Mouse (Mus musculus): ENCODE data around the gene Zfp512b.

Gene Zfp512b

DNA sequence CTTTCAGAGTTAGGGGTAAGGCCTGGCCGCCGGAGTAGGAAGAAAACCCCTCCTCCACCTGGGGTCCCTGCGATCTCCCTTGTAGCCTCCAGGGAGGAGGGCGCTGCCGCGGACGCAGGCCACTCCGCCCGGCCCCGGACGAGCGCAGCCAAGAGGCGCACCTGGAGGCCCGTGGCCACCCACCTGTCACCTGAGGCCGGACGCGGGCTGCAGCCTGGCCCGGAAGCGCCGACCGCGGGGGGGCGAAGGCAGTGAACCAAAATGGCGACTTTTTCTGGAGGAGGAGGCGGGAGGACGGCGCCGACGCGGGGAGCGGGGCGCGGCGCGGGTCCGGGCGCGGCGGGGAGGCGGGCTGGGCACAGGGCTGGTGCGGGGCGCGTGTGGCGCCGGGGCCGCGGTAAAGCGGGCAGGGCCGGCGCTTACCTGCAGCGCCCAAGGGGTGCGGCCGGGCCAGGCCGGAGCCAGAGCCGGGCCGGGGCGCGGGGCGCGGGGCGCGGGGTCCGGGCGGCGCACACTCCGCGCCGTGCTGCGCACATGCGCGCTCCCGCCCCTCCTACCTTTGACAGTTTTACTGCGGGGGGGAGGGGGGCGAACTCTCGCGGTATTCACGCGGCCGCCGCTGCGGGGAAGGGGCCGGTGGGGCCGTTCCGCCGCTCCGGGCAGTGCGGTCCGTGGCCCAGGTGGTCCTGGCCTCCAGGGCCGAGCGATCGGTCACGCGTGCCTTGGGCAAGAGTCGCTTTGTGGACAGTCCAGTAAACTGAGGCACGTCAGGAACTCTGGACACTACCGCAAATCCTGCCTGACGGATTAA, at the start of gene Zfp512b:
TSS of gene Zfp512b (minus strand) at position 573 of the 811 bp plus-strand sequence.
- DNase-seq, result peak; percentile 55 to 84

DNA sequence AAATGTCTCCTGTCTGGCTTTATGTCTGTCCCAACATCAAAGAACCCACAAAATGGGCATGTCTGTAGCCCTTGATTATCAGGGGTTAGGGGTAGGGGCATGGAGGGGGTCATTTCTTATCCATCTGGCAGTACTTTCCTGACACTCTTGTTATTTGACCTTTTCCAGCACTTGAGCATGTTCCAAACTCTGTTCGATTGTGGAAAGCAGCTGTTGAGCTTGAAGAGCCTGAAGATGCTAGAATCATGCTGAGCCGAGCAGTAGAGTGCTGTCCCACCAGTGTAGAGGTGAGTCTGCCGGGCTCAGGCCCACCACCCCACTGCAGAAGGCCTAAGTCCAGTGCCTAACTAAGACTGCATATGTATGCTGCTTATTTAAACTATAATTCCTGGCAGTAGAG, 43.3 kb upstream of the Zfp512b start:
- no peak for DNase-seq

DNA sequence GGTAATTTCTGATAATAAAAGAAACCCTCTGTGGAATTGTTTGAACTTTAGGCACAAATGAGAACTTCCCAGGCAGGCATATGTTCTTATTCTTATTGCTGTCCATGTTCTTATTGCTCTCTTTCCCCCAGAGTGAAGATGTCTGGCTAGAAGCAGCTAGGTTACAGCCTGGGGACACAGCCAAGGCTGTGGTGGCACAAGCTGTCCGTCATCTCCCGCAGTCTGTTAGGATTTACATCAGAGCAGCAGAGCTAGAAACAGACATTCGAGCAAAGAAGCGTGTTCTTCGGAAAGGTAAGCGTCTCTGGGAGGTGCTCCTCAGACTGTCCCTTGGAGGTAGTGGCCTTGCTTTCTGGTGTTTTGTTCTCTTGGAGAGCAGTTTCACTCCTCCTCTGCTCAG, 40.0 kb upstream of the Zfp512b start:
- no peak for DNase-seq

DNA sequence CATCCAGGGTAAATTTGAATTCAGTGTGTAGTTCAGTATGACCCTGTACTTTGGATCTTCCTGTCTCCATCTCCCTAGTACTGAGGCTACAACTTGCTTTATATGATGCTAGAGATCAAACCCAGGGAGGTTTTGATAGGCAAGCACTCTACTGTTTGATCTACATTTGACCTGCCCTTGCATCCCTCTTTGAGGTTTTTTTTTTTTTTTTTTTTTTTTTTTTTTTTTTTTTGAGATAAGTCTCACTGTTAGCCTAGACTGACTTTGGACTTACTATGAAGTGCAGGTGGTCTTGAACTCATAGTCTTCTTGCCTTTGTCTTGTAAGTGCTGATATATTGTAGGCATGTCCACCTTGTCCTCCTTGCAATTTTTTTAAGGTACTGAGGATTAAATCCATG, 35.9 kb upstream of the Zfp512b start:
- DNase-seq, result no peak

DNA sequence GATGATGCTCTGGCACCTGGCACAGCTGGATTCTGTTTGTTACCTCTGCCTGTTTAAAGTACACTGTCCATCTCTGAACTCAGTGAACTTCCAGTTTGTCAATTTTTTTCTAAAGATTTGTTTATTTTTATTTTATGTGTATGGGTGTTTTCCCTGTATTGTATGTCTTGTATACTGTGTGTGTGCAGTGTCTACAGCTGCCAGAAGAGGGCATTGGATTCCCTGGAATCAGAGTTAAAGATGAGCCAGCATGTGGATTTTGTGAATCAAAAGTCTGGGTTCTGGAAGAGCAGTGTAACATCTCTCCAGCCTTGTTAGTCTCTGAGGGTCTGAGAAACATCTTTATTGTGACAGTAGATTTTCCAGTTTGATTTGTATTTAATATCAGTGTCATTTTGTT, 30.8 kb upstream of the Zfp512b start:
- peak; percentile 14 to 63 for DNase-seq

DNA sequence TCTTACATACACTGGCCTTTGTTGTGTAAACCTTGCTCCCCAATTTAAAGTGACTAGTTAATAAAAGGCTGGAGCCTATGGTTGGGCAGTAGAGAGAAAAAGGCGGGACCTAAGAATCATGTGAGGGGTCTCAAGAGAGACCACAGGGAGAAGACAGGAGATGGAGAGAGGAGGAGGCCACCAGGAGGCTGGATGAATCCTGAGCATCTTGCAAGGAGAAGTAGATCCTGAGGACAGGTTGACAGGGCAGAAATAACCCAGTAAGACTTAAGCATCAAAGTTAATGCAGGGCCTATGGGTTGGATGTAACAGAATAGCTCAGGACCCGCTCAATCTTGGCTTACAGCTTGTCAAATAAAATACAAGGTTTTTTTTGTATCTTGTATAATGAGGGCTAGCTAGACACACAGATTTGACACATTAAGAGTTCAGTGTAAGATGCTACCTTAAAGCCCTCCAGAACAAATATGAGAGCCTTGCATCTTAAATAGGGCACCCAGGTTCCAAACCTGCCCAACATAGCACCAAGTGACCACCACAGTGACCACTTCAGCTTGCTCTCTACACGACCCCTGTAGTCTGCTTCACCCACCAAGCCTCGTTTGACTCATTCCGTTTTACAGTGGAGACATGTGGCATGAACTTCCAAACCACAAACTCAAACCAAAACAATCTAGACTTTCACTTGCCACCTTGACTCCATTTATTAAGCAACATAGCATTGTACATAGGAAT, 26.3 kb upstream of the Zfp512b start:
- no peak for DNase-seq

DNA sequence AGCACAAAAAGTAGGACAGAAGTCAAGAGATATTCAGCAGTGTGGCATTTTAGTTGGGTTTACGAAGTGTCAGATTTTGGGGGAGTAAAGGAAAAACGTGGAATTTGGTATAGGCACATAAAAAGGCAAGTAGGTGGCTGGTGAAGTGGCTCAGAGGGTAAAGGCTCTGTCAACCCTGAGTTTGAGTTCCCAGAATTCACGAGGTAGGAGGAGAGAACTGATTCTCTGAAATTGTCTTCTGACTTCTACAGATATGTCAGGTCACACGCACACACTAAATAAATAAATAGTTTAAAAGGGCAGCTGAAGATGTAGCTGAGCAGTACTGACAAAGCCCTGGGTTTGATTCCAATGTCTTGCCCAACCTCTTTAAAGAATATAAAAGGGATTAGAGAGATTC, 9.8 kb upstream of the Zfp512b start:
- no peak for DNase-seq

DNA sequence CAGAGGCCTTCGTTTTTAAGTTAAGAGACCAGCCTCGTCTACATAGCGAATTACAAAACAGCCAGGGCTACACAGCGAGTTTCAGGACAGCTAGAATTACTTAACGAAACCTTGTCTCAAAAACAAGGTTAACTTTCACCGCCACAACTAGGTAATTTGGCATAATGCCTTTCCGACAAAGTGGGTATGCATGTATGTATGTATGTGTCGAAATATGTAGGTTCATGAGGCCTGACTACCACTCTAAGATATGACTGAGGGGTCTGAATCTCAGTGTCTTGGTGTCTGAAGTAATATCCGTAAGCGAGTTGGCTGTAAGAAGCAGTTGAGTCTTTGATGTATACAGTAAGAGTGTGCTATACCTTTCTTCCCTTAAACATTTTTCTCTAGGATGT, 9.1 kb upstream of the Zfp512b start:
- no peak for DNase-seq

DNA sequence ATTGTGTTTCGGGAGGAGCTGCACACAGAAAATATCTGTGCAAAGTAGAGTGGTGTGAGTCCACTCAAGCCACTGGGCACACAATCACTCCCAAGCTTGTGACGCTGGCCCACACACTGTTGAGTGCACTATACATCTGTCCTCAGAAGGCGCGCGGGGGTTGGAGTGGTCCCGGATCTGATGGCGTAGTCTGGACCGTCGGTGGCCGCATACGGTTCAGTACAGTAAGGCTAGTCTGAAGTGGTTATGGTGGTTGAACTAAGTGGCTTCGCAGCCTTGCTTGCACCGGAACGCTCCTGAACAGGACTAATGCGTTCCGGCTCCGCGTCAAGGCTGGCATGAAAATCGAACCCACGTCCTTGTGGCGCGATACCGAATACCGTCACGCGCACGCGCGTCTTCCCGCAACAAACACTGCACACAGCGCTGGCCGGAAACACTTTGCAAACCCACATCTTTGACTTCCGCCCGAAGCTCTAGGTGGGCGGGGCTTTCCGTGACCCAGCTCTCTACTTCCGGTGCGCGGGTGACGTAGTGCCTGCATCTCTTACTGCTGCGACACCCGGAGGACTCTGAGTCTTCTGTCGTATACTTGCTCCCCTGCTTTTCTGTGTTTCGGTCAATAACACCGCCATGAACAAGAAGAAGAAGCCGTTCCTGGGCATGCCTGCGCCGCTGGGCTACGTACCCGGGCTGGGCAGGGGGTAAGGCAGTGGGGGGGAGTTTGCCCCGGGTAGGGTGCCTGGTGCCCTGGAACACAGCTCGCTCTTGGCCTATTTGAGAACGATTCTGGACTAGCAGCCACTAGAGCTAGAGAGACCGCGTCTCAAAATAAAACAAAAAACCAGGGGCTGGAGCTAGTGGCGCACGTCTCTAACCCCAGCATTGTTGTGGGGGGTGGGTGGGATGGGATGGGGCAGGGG, 8.5 kb upstream of the Zfp512b start:
- peak; percentile 98 for DNase-seq

DNA sequence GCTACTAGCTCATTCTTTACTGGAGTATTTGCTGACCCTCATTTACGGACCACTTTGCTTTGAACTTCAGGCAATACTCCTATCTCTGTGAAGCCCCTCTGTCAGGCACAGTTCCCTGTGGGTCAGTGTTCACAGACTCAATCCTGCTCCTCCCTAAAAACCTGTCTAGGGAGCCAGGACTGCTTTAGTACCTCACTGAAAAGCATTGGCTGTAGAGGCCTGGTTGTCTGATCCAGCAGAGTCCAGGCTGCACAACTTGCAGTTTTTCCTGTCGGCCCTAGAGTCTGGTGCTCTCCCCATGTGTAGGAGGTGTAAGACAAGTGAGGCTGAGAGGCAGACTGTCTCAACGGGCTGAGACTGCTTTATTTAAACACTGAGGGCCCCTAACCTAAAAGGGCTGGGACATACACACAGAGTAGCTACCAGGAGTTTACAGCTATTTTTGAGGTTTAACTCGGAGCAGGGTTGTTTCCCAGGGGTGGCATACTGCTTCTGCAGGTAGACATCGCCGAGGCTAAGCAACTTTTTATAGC, 7.7 kb upstream of the Zfp512b start:
- DNase-seq, result no peak

DNA sequence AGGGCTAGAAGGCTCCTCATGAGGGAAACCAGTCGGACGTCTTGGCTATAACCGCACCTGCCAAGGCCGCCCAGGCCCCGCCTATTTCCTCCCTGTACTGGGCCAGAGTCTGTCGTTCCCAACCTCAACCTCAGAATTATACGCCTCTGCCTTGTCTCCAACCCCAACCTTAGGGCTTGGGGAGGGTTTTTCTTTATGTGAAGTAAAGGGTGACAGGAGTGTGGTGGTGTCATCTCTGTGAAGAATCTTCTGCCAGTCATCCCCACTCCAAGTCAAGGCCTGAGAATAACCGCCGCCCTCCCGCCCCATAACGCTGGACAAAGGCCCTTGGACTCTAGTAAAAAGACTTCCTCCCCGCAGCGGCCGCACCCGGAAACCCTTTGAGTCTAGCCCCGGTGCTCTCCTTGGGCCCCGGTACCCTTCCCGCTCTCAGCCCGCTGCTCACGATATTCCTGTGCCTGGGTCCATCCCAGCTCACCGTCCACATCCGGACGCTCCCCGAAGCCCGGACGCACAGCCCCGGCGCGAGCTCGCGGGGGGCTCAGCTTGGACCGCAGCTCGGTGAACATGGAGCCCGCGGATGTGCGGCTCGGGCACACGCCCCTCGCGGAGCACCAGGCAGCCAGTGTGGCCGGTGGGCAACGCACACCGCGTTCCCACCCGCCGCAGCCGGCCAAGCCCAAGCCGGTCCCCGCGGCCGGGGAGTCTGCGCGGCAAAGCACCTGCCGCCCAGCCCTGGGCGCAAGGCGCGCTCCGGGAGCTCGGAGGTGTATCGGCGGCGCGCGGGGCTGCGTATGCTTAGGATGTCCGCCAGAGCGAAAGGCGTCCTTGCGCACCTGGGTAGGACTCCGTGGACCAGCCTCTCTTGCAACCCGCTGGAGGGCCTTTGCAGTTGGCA, 6.1 kb upstream of the Zfp512b start, which contains the start of gene Samd10:
TSS of gene Samd10 (minus strand) at position 759 of the 898 bp plus-strand sequence.
- peak; percentile 70 to 84 for DNase-seq

DNA sequence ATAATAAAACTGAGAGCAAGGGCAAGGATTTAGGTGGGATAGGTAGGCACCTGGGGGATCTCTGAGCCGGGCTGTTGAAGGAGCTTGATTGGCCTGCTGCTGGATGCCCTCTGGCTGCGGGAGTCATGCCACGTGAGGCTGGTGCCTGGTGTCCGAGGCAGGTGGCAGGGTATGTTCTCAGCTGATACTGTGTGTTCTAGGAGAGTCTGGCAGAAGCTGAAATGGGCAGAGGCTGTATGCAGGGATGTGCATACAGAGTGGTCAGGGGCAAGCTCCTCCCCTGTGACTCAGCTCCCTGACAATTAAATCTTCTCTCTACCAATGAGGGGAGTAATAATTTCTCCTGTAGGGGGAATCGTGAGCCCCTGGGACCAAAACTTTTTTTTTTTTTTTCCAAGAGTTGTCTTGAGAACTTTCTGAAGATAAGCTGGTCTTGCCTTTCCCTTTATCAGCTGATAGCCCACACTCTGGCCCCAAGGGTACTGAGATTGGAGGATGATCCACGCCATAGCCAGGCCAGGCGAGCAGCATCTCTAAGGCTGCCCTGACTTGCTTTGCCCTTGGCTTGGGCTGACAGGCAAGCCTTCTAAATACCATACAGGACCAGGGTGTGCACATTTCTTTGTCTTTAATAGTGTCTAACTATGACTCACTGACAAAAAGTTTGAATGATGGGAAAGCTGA, 4.9 kb upstream of the Zfp512b start:
- DNase-seq, result no peak

DNA sequence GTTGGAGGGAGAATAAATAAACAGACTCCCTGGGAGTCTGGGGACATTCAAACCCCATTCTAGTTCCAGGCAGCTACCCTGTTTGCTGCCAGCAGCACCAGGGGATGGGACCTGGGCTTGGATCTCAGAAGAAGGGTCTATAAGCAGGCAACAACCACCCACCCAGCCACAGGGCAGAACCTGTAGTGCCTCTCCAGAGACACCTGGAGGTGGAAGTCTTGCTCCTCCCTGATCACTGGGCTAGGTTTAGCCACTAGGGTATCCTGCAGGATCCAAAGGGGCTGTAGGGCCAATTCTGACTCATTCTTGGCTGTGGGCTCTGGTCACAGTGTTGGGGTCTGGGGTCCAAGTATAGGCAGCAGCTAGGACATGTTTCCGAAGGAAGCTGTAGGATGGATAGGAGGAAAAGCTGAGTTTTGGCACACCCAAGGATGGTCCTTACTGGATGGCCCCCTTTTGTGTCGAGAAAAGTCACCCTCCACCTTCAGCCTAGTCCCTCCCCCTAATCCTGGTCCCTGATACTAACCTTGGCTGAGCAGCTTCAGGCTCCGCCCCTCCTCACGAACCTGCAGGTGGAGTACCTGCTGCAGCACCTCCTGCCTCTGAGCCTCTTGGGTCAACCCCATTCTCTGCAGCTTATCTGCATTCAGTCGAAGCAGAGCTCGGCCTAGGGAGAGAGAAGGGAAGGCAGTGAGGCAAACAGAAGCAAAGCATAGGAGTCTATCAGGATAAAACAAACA, 3.8 kb upstream of the Zfp512b start:
- no peak for DNase-seq

DNA sequence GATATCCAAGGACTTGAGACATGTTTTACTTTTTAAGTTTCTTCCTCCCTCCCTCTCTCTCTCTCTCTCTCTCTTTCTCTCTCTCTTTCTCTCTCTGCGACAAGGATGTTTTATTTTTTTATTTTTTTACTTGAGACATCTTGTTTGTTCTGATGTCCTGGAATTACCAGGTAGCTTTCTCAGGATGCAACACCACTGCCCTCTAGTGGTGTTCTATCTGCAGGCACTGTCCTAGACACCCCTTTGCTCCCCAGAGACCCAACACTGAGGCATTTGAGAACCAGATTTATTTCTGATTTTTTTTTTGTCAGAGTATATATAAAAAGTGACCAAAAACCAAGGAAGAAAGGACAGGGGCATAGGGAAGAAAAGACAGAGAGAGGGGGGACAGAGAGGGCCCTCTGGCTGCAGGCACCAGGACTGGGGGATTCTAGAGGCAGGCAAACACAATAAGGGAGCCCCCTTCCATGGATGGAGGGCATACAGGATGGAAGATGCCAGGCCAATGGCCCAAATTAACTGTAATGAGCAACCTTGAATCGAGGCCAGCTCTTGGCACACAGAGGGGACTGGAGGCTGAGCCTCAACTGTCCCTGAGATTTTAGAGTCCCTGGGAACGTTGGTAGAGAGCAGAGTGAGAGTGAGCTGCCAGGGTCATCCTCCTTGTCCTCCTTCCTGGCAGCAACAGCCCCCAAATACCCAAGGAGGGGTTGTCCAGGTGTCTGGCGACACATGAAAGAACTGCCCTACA, 2.5 kb upstream of the Zfp512b start:
- peak; percentile 67 to 72 for DNase-seq

DNA sequence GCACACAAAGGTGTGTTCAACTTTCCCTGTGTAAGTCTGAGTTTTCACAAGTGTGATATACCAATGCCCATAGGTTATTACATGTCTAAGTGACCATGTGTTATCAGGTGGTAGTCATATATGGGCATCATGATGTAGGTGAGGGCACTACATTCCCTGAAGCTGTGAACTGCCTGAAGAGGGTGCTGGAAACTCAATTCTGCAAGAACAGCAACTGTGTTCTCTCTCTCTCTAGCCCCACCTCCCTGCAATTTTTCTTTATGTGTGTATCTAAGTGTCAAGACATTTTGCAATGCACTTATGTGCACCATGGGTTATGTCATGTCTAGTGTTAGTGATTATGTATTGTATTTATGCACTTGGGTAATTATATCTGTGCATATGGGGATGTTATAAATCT, 1.3 kb upstream of the Zfp512b start:
- no peak for DNase-seq

DNA sequence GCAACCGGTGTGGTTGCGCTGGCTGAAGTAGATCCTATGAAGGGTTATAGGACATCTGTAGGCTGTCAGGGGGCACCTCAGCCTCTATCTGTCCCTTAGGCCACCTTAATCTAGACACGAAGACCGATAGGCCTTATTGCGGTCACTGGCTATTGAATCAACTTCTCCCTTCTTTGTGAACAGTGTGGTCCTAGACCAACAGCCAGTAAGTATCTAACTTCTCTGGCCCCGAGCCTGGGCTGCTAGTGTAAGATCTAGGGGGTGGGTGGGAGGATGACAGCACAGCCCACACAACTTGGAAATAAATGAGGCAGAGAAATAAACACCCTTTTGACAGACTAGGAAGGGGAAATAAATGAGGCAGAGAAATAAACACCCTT, 429 bp upstream of the Zfp512b start:
- DNase-seq, result no peak

DNA sequence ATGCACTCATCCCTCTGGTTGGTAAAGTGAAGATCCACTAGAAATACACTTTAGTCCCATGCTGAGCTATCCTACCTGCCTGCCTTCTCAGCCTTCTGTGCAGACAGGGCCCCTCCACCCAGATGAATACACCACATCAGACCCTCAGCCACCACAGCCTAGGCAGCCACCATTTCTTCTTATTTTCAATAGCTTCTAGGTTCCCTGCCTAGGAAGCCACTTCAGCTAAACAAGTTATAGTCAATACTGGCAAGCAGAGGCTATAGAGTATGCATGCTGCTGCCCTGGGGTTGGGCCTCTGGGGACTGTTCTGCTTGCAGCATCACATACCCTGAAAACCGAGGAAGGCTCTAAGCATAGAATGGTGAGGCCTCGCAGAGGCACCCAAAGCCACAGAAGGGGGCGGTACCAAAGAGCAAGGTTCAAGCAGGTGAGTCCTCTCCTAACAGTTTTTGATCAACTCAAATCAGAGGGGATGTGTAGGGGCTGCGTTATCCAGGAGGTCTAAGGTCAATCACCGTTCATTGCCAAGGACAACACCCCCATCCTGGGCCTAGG, 996 bp downstream of the Zfp512b start, which contains the start of gene Prpf6:
TSS of gene Prpf6 (plus strand) at position 341 of the 558 bp plus-strand sequence.
- peak; percentile 30 to 61 for DNase-seq

DNA sequence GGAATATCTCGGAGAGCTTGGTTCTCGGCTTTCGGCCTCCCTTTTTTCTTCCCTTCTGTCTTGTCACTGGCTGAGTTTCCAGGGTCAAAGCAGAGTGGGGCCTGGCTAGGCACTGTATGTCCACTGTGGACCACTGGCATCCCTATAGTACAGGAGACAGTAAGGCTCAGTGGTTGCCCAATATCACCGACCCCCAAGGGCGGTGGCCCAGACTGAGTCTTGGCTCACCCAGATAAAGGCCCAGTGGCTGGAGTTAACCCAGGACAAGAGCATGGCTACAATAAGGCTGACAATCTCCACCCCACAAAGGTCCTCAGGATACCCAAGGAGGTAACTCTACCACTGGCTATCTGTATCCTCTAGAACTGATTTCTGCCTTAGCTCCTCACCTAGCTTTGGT, 2.1 kb downstream of the Zfp512b start:
- DNase-seq, result no peak

DNA sequence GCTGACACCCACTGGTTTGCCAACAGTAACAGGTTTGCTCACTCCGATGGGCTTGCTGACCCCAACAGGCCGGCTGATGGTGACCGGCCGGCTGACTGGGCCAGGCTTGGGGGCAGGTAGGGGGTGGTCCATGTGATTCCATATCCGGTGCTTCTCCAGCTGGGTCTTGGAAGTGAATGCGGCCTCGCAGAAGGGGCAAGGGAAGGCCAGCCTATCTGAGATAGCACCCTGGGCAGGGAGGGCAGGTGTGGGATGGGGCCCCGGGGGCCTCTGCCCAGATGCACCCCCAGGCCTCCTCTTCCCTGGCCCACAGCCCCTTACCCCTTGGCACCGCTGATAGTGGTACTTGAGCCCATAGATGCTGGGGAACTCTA, 2.9 kb downstream of the Zfp512b start:
- no peak for DNase-seq
